Mouse (Mus musculus): ENCODE measurements at regions not wholly inside any gene's neighbourhood (a gene's known extent, or its start where the extent isn't known, plus 50 kb on each side); places are given as distances from the start of the nearest gene placed in this dataset.
A peak's percentile ranks its signal among the peaks of the same experiment; 100 is the strongest.

GRCm38 (mm10) chr16:26302045-26302444 is 69.6 kb downstream of the Cldn1 start:
- no peak for DNase-seq (ENCODE audit: low spot score)

GRCm38 (mm10) chr16:26291692-26292091 is 79.9 kb downstream of the Cldn1 start:
- DNase-seq (ENCODE audit: low spot score) = no peak

- DNase-seq (ENCODE audit: low spot score) = no peak
Measured at GRCm38 (mm10) chr16:26285627-26286026, 86.0 kb downstream of the Cldn1 start.

GRCm38 (mm10) chr16:26284713-26285112 is 86.9 kb downstream of the Cldn1 start:
- DNase-seq (ENCODE audit: low spot score) = no peak

- DNase-seq (ENCODE audit: low spot score) = no peak
Measured at GRCm38 (mm10) chr16:26282418-26282817, 89.2 kb downstream of the Cldn1 start.

- DNase-seq (ENCODE audit: low spot score) = no peak
Measured at GRCm38 (mm10) chr16:26281496-26281895, 90.1 kb downstream of the Cldn1 start.

GRCm38 (mm10) chr16:26276789-26277188 is 94.9 kb downstream of the Cldn1 start:
- DNase-seq (ENCODE audit: low spot score) = no peak

GRCm38 (mm10) chr16:26252824-26253223 is 118.8 kb downstream of the Cldn1 start:
- DNase-seq (ENCODE audit: low spot score) = peak; percentile 8

GRCm38 (mm10) chr16:26251698-26252097 is 119.9 kb downstream of the Cldn1 start:
- DNase-seq (ENCODE audit: low spot score) = no peak

- DNase-seq (ENCODE audit: low spot score) = no peak
Measured at GRCm38 (mm10) chr16:26251027-26251426, 120.6 kb downstream of the Cldn1 start.

- no peak for DNase-seq (ENCODE audit: low spot score)
Measured at GRCm38 (mm10) chr16:26248939-26249338, 122.7 kb downstream of the Cldn1 start.

- DNase-seq (ENCODE audit: low spot score) = no peak
Measured at GRCm38 (mm10) chr16:26247926-26248325, 123.7 kb downstream of the Cldn1 start.

GRCm38 (mm10) chr16:26235239-26235638 is 129.7 kb upstream of the P3h2 start:
- no peak for DNase-seq (ENCODE audit: low spot score)

GRCm38 (mm10) chr16:26234113-26234512 is 128.5 kb upstream of the P3h2 start:
- DNase-seq (ENCODE audit: low spot score) = peak; percentile 93

- DNase-seq (ENCODE audit: low spot score) = no peak
Measured at GRCm38 (mm10) chr16:26231110-26231509, 125.5 kb upstream of the P3h2 start.

GRCm38 (mm10) chr16:26211418-26211817 is 105.8 kb upstream of the P3h2 start:
- no peak for DNase-seq (ENCODE audit: low spot score)

GRCm38 (mm10) chr16:26199125-26199524 is 93.5 kb upstream of the P3h2 start:
- peak; percentile 76 for DNase-seq (ENCODE audit: low spot score)

- DNase-seq (ENCODE audit: low spot score) = no peak
Measured at GRCm38 (mm10) chr16:26196345-26196744, 90.8 kb upstream of the P3h2 start.

GRCm38 (mm10) chr16:26185288-26186281 is 80.0 kb upstream of the P3h2 start:
- DNase-seq (ENCODE audit: low spot score) = peak; percentile 56

- DNase-seq (ENCODE audit: low spot score) = peak; percentile 22
Measured at GRCm38 (mm10) chr16:26184647-26185262, 79.2 kb upstream of the P3h2 start.

- peak; percentile 12 for DNase-seq (ENCODE audit: low spot score)
Measured at GRCm38 (mm10) chr16:26183530-26183929, 77.9 kb upstream of the P3h2 start.

- DNase-seq (ENCODE audit: low spot score) = no peak
Measured at GRCm38 (mm10) chr16:26181716-26182115, 76.1 kb upstream of the P3h2 start.

GRCm38 (mm10) chr16:26171441-26171840 is 65.9 kb upstream of the P3h2 start:
- DNase-seq (ENCODE audit: low spot score) = peak; percentile 13

Data from retina, embryonic 14.5 days (tissue).